Mouse (Mus musculus): ENCODE measurements around the gene 1700088E04Rik. TPM values are rescaled to one million over a fixed set of nuclear protein-coding genes. Genes with fewer than 3 reads are reported as not detected.

The 1700088E04Rik gene
- total RNA-seq, 2 experiments from 2014 or later = 12.1 to 13.1 TPM

DNA sequence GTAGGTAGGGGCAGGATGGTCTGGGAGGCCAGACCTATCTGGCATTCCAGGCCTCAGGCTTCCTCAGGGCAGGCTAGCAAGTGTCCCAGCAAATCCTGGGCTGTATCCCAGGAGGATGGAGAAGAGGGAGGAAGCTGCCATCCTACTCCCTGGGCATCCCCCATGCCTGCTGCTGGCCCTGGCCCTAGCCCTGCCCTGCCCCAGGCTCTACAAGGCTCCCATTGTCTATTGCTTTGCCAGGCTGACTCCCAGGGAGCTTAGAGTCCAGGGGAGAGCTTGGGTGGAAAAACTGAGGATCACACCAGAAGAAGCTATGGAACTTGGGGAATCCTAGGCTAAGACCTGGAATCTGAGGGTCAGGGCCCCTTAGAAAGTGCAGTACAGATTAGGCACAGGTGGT, 39.5 kb downstream of the 1700088E04Rik start:
- intact Hi-C loops (cut with DNase I) = no loop called here
- no peak for DNase-seq

GRCm38 (mm10) chr15:79100391-79100790, 40.7 kb downstream of the 1700088E04Rik start:
- DNase-seq = no peak

GRCm38 (mm10) chr15:79099456-79099855, 41.6 kb downstream of the 1700088E04Rik start:
- intact Hi-C loops (cut with DNase I) = no loop called here
- DNase-seq = no peak

More at GRCm38 (mm10) chr15:79100391-79100790, 40.7 kb downstream of the 1700088E04Rik start:
- intact Hi-C loops (cut with DNase I) = no loop called here

DNA sequence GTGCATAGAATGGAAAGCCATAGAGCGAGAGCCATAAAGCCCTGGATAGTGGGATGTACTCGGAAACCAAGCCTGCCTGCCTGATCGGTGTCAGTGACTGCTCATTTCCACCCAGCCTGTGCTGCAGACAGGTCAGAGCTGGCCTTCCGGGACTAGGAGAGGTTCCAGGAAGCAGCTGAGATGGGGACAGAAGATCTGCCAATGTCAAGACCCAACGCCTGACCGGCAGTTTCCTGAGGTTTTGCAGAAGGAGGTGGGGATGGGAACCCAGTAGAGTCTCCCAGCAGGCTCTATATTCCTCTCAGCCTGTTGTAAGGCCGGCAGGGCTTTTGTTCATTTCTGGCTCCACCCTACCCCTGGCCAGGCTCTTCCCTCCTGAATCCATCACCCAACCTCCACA, 42.2 kb downstream of the 1700088E04Rik start:
- intact Hi-C loops (cut with DNase I) = no loop called here
- no peak for DNase-seq

DNA sequence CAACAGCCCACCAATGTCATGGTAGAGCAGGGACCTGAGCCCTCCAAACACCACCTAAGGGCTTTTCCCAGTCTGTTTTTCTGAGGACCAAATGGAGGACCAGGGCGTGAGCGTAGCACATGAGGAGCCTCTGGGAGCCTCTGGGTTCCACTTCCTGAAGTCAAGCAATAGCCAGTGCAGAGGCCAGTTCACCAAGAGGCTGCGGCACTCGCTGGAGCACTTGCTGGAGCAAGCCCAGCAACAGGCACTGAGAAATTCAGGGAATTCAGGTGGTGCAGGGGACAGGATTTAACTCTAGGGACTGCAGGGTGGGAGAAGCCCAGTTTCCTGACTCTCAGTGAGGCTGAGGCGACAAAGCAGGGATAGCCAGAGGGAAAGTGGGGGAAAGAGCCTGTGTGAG, 42.8 kb downstream of the 1700088E04Rik start:
- intact Hi-C loops (cut with DNase I) = no loop called here
- DNase-seq = no peak

GRCm38 (mm10) chr15:79097611-79098025, 43.4 kb downstream of the 1700088E04Rik start:
- intact Hi-C loops (cut with DNase I) = no loop called here
- peak; percentile 82 for DNase-seq

DNA sequence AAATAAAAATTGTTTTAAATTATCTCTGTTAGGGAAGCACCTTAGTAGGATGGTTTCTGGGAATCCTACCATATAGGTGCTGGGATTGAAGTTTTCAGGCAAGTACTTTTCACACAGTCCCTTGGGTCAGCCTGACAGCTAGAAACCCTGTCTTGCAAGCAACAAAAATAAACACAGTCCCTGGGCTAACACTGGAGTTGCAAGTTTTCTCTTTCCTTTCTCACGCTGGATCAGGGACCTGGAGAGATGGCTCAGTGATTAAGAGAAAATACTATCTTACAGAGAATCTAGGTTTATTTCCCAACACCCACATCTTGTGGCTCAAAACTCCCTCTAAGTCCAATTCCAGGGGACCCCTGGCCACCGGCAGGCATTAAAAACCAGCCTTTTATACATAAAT, 43.9 kb downstream of the 1700088E04Rik start:
- intact Hi-C loops (cut with DNase I) = no loop called here
- no peak for DNase-seq

GRCm38 (mm10) chr15:79096556-79096955, 44.5 kb downstream of the 1700088E04Rik start:
- no peak for DNase-seq
- intact Hi-C loops (cut with DNase I) = no loop called here

- intact Hi-C loops (cut with DNase I) = no loop called here
- DNase-seq = no peak
Observed at GRCm38 (mm10) chr15:79095483-79095882, 45.6 kb downstream of the 1700088E04Rik start.

DNA sequence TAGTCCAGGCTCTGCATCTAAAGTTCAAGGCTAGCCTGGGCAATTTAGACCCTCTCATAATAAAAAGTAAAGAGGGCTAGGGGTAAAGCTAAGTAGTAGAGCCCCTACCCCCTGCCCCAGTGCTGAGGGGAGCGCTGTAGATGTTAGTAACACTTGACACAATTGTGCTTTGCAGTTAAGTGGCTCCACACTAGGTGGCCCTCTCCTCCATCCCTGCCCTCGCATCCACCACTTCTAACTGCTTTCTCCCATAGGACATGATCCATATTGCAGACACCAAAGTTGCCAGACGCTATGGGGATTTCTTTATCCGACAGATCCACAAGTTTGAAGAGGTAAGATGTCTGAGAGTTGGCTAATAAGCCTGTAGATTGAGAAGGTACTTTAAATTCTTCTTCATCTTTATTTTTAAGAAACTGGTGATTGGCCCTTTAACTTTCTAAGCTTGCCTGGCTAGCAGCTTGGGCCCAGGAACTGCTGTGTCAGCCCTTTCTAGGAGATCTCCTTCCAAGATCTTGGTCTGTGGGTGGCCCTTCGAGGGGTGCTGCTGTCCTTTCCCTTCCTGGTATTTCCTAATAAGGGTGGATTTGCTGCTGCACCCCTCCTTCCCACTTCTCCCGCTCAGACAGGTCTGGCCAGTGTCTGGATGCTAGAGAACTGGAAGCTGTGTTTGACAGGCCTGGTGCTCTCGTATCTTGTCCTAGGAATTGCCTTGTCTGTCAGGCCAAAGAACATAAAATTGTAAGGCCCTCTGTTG, 47.8 kb downstream of the 1700088E04Rik start:
- intact Hi-C loops (cut with DNase I) = no loop called here
- no peak for DNase-seq

DNA sequence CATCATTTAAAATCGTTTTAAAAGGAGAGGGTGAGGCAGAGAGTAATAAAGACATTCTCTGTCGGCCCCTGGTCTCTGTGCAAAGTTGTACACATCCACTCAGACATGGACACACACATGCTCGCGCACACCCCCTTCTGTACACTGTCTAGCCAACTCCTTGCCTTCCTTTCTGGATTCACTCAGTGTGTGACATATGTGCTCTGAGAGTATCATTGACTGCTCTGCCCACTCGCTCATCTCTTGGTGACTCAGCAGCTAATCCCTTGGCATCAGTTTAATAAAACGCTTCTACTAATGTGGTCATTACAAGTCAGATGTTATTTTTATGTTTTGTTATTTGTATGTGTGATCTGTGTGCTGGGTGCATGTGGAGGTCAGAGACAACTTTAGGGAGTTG, 48.8 kb downstream of the 1700088E04Rik start:
- intact Hi-C loops (cut with DNase I) = no loop called here
- no peak for DNase-seq

DNA sequence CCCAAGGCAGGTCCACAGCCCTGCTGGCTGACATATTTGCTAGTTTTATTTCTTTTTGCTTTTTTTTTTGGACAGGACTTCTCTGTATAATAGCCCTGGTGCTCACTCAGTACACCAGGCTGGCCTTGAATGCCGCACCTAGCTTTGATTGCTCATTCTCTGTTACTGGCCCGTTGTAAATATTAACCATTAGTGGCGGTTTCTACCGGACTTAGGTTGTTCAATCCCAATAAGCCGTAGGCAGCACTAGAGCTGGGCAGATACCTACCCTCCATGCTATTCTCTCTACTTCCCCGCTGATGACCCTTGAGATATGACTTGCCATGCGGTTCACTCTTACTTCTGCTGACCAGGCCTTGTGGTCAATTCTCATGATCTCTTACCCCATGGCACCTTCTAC, 61.5 kb downstream of the 1700088E04Rik start:
- no peak for DNase-seq
- intact Hi-C loops (cut with DNase I) = no loop called here

Other genes with a start within 250 kb of the 1700088E04Rik start
- not detected for gene Gm49510, start 241.6 kb downstream of the 1700088E04Rik start, total RNA-seq (2021)
- gene Sh3bp1, start 241.5 kb downstream of the 1700088E04Rik start, total RNA-seq (2021) = 1 to 10 TPM; 5.4 to 6.0 TPM
- gene Pdxp, start 227.3 kb downstream of the 1700088E04Rik start, total RNA-seq (2021) = 100 to 1,000 TPM; 107 to 117 TPM
- 10 to 100 TPM; 25.2 to 29.4 TPM for gene Lgals1, start 214.5 kb downstream of the 1700088E04Rik start, total RNA-seq (2021)
- 10 to 100 TPM; 46.5 to 47.8 TPM for gene Nol12, start 206.3 kb downstream of the 1700088E04Rik start, total RNA-seq (2021)
- gene Triobp, start 193.5 kb downstream of the 1700088E04Rik start, total RNA-seq (2021) = 100 to 1,000 TPM in 1 of 2 experiments, 10 to 100 TPM in 1; 98.7 to 106 TPM
- 10 to 100 TPM; 84.8 to 94.8 TPM for gene H1f0, start 112.8 kb downstream of the 1700088E04Rik start, total RNA-seq (2021)
- gene Galr3, start 99.4 kb downstream of the 1700088E04Rik start, total RNA-seq (2021) = 1 to 10 TPM in 1 of 2 experiments, not detected in 1; 1.0 TPM
- 10 to 100 TPM; 25.5 to 27.2 TPM for gene Ankrd54, start 78.4 kb downstream of the 1700088E04Rik start, total RNA-seq (2021)
- gene Eif3l, start 66.1 kb downstream of the 1700088E04Rik start, total RNA-seq (2021) = 100 to 1,000 TPM; 116 to 122 TPM
- 10 to 100 TPM; 61.5 to 66.6 TPM for gene Micall1, start 32.4 kb downstream of the 1700088E04Rik start, total RNA-seq (2021)
- 100 to 1,000 TPM; 143 to 152 TPM for gene Polr2f, start 244 bp downstream of the 1700088E04Rik start, total RNA-seq (2021)
- gene Sox10, start 24.0 kb upstream of the 1700088E04Rik start, total RNA-seq (2021) = 10 to 100 TPM; 16.5 to 18.1 TPM
- gene Pick1, start 87.9 kb upstream of the 1700088E04Rik start, total RNA-seq (2021) = 10 to 100 TPM; 63.3 to 69.7 TPM
- gene Gm49486, start 88.1 kb upstream of the 1700088E04Rik start, total RNA-seq (2021) = 1 to 10 TPM; 1.9 to 2.4 TPM
- gene Slc16a8, start 113.5 kb upstream of the 1700088E04Rik start, total RNA-seq (2021) = not detected
- gene Baiap2l2, start 144.3 kb upstream of the 1700088E04Rik start, total RNA-seq (2021) = 10 to 100 TPM in 1 of 2 experiments, 1 to 10 TPM in 1; 10.0 to 11.3 TPM
- 10 to 100 TPM; 24.5 to 25.6 TPM for gene Pla2g6, start 187.1 kb upstream of the 1700088E04Rik start, total RNA-seq (2021)
- gene Maff, start 205.4 kb upstream of the 1700088E04Rik start, total RNA-seq (2021) = 1 to 10 TPM; 1.5 to 1.9 TPM

Measured in left cerebral cortex, postnatal 4 days (tissue).